ENCODE assay signal across 9 mouse cellular contexts in the genomic region with DNA sequence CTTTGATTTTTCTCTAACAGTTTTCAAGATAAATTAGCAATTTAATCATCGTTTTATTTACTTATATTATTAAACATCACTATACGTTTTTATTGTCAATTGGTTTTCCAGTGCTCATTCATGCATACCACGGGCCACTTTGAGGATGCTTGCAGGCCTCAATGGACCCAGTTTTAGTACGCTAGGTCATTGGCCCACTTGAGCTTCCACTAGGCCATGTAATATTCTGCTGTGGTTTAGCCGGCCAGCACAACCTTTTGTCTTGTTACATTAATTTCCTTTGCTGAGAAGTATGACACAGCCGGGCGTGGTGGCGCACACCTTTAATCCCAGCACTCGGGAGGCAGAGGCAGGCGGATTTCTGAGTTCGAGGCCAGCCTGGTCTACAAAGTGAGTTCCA. TPM values are rescaled to one million over a fixed set of nuclear protein-coding genes. Genes with fewer than 3 reads are reported as not detected.
A peak's percentile ranks its signal among the peaks of the same experiment; 100 is the strongest.
DNase-seq lines count a peak whose midpoint lies in the region; ATAC-seq and TF ChIP-seq lines count a peak whose summit lies in the region.
"Had no signal": no experiment of that assay in that cellular context is flagged by ENCODE, and none has a peak within 500 bp of the region (broad histone marks: within the 10 kb centered on the region; RNA-seq: fewer than 3 reads in every experiment).

No protein-coding gene starts in this region.

- H3K27ac ChIP-seq in heart, embryonic 10.5 days: no peak overlapping the region
- H3K27ac ChIP-seq in forebrain, embryonic 15.5 days (replicated peaks): no peak overlapping the region
- H3K27ac ChIP-seq in liver, postnatal 0 days (ENCODE audit: low read depth): peak overlapping the region; percentile 76; the same call in 1 of the 2 replicates
- H3K27ac ChIP-seq in kidney, adult 2 months (ENCODE audit: insufficient read depth, low read depth, low read length): no peak overlapping the region

- TF ChIP-seq POLR2A in kidney, adult 2 months (IDR thresholded peaks at IDR 0.05; ENCODE audit: low read depth, low read length): no peak

- peak overlapping the region; percentile 81; the same call in 1 of the 2 replicates for H3K4me3 ChIP-seq in heart, embryonic 10.5 days
- peak overlapping the region; percentile 54 for H3K4me3 ChIP-seq in forebrain, embryonic 15.5 days
- H3K4me3 ChIP-seq in liver, postnatal 0 days (ENCODE audit: low read depth, low read length): peak overlapping the region; percentile 73
- no peak overlapping the region for H3K4me3 ChIP-seq in kidney, adult 2 months (ENCODE audit: insufficient read depth, low read depth, low read length)

- intact Hi-C loops in heart, postnatal 36 days (cut with DNase I): no loop called here

- 86% methylated on average over 11 of the region's 11 CpGs for WGBS in heart, embryonic 10.5 days
- WGBS in forebrain, embryonic 15.5 days: 78% methylated on average over 11 of the region's 11 CpGs
- 71% methylated on average over 11 of the region's 11 CpGs for WGBS in liver, postnatal 0 days (ENCODE audit: insufficient replicate concordance)
- WGBS in kidney, adult 2 months: 89% methylated on average over 11 of the region's 11 CpGs

- H3K27me3 ChIP-seq in heart, embryonic 10.5 days (ENCODE audit: insufficient read depth, poor library complexity, severe bottlenecking): no peaks in the 10 kb centered on the region
- no peaks in the 10 kb centered on the region for H3K27me3 ChIP-seq in forebrain, embryonic 15.5 days
- no peaks in the 10 kb centered on the region for H3K27me3 ChIP-seq in liver, postnatal 0 days (ENCODE audit: insufficient read depth, low read length)
- no peaks in the 10 kb centered on the region for H3K27me3 ChIP-seq in kidney, adult 2 months (replicated peaks; ENCODE audit: control insufficient read depth, insufficient read depth, low read length)

- no peak for TF ChIP-seq EP300 in liver, postnatal 0 days (IDR thresholded peaks at IDR 0.05; ENCODE audit: low read depth)

- peaks cover 26% of the 10 kb centered on the region for H3K36me3 ChIP-seq in heart, embryonic 10.5 days
- H3K36me3 ChIP-seq in forebrain, embryonic 15.5 days: peaks cover 8% of the 10 kb centered on the region; the same call in 1 of the 2 replicates
- H3K36me3 ChIP-seq in liver, postnatal 0 days (replicated peaks; ENCODE audit: insufficient read depth, low read length): peaks cover 9% of the 10 kb centered on the region; the same call in 1 of the 2 replicates
- no peaks in the 10 kb centered on the region; the same call in 1 of the 2 replicates for H3K36me3 ChIP-seq in kidney, adult 2 months (ENCODE audit: control insufficient read depth, insufficient read depth, low read length)

- H3K4me1 ChIP-seq in heart, embryonic 10.5 days: peaks cover 7% of the 10 kb centered on the region; the same call in 1 of the 2 replicates
- H3K4me1 ChIP-seq in forebrain, embryonic 15.5 days: peaks cover 21% of the 10 kb centered on the region
- peaks cover 28% of the 10 kb centered on the region for H3K4me1 ChIP-seq in liver, postnatal 0 days (ENCODE audit: insufficient read depth)
- no peaks in the 10 kb centered on the region for H3K4me1 ChIP-seq in kidney, adult 2 months (ENCODE audit: control insufficient read depth, insufficient read depth, low read length)

- H3K9ac ChIP-seq in forebrain, embryonic 15.5 days (replicated peaks): peak overlapping the region; percentile 56; the same call in 1 of the 2 replicates
- peak overlapping the region; percentile 33 for H3K9ac ChIP-seq in liver, postnatal 0 days (replicated peaks)

- no peak for DNase-seq in heart, embryonic 10.5 days (ENCODE audit: low spot score)
- no peak for DNase-seq in heart, postnatal 36 days
- peak; percentile 59 for DNase-seq in 416B (ENCODE audit: low read depth)
- no peak for DNase-seq in liver, postnatal 0 days
- no peak for DNase-seq in thymus, adult 18-20 months
- no peak for DNase-seq in kidney, adult 2 months
- DNase-seq: left cerebral cortex, postnatal 4 days had no signal

- ATAC-seq in forebrain, embryonic 15.5 days (replicated peaks): no peak
- no peak for ATAC-seq in liver, postnatal 0 days
- ATAC-seq in erythroid progenitor cell, adult 5-6 weeks (replicated peaks; ENCODE audit: low FRiP score, poor library complexity, severe bottlenecking): no peak

- no peaks in the 10 kb centered on the region for H3K9me3 ChIP-seq in heart, embryonic 10.5 days
- no peaks in the 10 kb centered on the region for H3K9me3 ChIP-seq in forebrain, embryonic 15.5 days
- no peaks in the 10 kb centered on the region for H3K9me3 ChIP-seq in liver, postnatal 0 days (ENCODE audit: low read length)

- TF ChIP-seq CTCF in liver, postnatal 0 days (IDR thresholded peaks at IDR 0.05; ENCODE audit: low read depth): no peak
- TF ChIP-seq CTCF in kidney, adult 2 months (conservative IDR thresholded peaks at IDR 0.05; ENCODE audit: insufficient read depth, insufficient read length, low read depth, low read length): no peak

- H3K4me2 ChIP-seq in forebrain, embryonic 15.5 days (replicated peaks): peak overlapping the region; percentile 54
- peak overlapping the region; percentile 95 for H3K4me2 ChIP-seq in liver, postnatal 0 days (ENCODE audit: low read depth, low read length)

RNA-seq across cellular contexts. Expression of a gene that starts 0.8 kb away (rescaled TPM):
- 3.5 and 4.1 TPM in 2 replicates for polyA plus RNA-seq in heart, embryonic 10.5 days (2016; fragmentation: Nextera tagmentation; extraction: Ambion mirVana)
- 1 to 10 TPM; 4.2 to 5.2 TPM for total RNA-seq in heart, postnatal 36 days (2021)
- polyA plus RNA-seq in forebrain, embryonic 15.5 days (2015; fragmentation: Nextera tagmentation; extraction: Ambion mirVana): 8.1 and 8.3 TPM in 2 replicates
- polyA plus RNA-seq in liver, postnatal 0 days (2015; fragmentation: Nextera tagmentation; extraction: Ambion mirVana): 4.9 and 5.7 TPM in 2 replicates
- total RNA-seq in erythroid progenitor cell, adult 5-6 weeks (2015; ENCODE audit: low replicate concordance): 5.0 and 11.5 TPM in 2 replicates
- total RNA-seq in erythroid progenitor cell, adult 5-6 weeks (2017; ENCODE audit: low replicate concordance): 10.0 and 27.3 TPM in 2 replicates
- 0.20 and 0.22 TPM in 2 replicates for polyA plus RNA-seq in kidney, adult 2 months (2012; rRNA removed)

RNA-seq across cellular contexts. Expression of a gene that starts 57.0 kb away (rescaled TPM):
- 41.4 and 41.6 TPM in 2 replicates for polyA plus RNA-seq in heart, embryonic 10.5 days (2016; fragmentation: Nextera tagmentation; extraction: Ambion mirVana)
- total RNA-seq in heart, postnatal 36 days (2021): 10 to 100 TPM; 20.0 to 26.6 TPM
- polyA plus RNA-seq in forebrain, embryonic 15.5 days (2015; fragmentation: Nextera tagmentation; extraction: Ambion mirVana): 58.1 and 60.1 TPM in 2 replicates
- polyA plus RNA-seq in liver, postnatal 0 days (2015; fragmentation: Nextera tagmentation; extraction: Ambion mirVana): 11.5 and 12.3 TPM in 2 replicates
- 12.3 and 18.4 TPM in 2 replicates for total RNA-seq in erythroid progenitor cell, adult 5-6 weeks (2015; ENCODE audit: low replicate concordance)
- total RNA-seq in erythroid progenitor cell, adult 5-6 weeks (2017; ENCODE audit: low replicate concordance): 16.5 and 19.1 TPM in 2 replicates
- polyA plus RNA-seq in kidney, adult 2 months (2012; rRNA removed): 54.8 and 61.9 TPM in 2 replicates
